Mouse (Mus musculus): ENCODE data around the gene Plekhb2.

The Plekhb2 gene

DNA sequence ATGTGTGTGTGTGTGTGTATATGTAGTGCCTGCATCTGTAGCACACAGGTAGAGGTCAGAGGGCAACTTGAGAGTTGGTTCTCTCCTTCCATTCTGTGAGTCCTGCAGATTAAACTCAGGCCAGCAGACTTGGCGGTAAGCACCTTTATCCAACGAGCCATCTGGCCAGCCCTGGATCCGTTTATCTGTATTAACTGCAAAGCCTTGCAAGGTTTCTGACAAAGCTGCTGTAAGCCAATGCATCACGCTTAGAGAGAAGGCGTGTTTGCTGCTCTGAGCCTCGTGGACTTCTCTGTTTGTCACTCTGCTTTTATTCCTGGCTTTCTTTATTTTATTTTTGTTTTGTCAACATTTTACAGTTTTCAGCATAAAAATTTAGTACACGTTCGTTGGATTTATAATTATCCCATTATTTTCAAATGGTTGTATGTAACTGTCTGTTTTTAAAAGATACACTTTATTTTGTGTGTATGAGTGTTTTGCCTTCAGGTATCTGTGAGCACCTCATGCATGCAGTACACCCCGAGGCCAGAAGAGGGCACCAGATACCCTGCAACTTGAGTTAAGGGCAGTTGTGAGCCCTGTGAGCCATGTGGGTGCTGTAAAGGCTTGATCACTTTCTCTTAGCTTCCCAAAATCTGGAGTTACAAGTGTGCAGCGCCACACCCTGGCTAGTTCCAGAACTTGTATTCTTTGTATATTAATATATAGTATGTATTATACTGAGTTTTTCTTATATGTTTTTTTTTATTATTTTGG is 17.2 kb downstream of the Plekhb2 start:
- DNase-seq (ENCODE audit: low spot score in 2 of 2) = peak; percentile 78 to 82

DNA sequence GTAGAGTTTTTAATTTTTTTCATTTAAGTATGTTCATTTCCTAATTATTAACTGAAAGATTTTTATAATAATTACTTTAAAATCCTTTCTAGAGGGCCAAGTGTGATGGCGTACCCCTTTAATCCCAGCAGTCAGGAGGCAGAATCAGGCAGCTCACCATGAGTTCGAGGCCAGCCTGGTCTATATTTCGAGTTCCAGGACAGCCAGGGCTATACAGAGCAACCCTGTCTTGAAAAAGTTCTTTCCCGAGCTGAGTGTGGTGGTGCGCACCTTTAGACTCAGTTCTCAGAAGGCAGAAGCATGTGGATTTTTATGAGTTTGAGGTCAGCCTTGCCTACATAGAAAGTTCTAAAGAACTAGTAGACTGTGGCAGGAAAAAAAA is 17.8 kb downstream of the Plekhb2 start:
- DNase-seq (ENCODE audit: low spot score in 2 of 2) = no peak

DNA sequence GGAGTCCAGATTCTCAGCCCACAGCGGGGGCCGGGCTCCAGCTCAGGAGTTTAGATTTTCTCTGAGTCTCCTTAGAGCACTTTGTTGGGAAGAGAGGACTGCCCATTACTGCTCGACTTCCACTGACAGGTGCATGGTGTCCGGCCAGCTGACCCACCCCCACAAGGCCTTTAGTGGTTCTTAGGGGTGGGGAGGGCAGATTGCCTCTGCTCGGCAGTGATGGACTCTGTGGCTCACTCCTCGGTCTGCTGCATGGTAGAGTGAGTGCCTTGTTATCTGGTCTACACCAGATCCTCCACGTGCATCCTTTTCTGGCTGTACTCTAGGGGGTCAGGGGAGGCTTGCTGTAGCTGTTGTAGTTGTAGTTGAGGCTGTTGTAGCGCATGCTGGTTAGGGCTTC is 18.6 kb downstream of the Plekhb2 start:
- no peak for DNase-seq (ENCODE audit: low spot score in 2 of 2)

DNA sequence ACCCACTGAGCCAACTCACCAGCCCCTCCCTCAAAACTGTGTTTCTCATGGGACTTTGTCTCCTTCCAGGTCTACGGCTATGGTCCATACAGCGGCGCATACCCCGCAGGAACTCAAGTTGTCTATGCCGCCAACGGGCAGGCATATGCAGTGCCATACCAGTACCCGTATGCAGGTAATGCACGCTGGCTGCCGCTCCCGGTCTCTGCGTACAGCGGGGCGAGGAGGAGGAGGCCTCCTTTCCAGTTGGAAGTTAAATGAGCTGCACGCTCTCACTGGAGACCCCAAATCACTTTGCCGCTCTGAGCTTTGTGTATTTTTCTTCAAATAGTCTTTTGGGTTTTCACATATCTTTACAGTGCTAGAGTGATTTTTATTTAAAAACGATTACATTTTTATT is 19.5 kb downstream of the Plekhb2 start:
- no peak for DNase-seq (ENCODE audit: low spot score in 2 of 2)

DNA sequence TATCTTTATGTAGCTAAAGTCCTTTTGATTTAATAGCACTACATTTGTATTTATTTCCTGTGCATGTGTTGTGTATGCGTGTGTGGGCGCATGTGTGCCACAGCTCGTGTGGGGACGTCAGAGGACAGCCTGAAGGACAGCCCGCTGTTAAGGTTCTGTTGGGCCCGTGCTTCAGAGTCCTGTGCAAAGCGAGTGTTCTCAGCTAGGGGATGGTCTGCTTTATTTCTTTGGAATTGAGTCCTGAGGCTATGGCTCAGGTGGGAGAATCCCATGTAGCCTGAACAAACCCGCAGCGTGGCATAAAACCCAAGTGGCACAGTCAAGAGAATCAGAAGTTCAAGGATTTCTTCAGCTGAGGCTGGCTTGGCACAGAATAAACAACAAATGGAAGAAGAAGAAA is 21.4 kb downstream of the Plekhb2 start:
- no peak for DNase-seq (ENCODE audit: low spot score in 2 of 2)

DNA sequence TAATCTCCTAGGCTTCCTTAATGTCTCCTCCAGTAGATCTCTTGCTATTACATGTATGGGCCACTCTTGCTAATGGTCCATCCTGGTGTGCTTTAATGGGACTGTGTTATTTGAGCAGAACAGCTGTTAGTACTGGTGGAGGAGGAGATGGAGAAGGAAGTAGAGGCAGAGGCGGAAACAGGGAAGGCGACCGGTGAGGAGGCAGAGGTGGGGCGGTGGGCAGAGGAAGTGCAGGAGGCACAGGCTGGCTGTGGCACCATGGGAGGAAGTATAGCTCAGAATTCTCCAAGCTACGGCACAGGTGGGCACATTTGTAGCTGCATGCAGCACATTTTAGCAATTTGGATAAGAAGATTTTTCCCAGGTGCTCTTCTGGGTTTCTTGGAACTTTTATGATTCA is 23.8 kb downstream of the Plekhb2 start:
- no peak for DNase-seq (ENCODE audit: low spot score in 2 of 2)

DNA sequence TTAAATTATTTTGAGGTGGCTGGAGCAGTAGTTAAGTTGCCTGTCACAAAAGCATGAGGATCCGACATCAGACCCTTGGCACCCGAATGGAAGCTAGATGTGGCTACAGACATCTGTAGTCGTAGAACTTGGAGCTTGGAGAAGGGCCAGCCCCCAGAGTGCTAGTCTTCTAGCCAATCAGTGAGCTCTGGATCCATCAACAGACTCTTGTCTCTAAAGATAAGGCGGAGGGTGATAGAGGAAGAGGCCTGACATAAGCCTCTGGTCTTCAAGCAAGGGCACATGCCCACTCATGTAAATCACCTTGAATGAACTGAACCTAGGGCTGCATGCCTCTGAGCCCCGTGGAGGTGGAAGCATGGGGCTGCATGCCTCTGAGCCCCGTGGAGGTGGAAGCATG is 29.8 kb downstream of the Plekhb2 start:
- peak in 1 of 2 experiments; percentile 3 for DNase-seq (ENCODE audit: low spot score in 2 of 2)

DNA sequence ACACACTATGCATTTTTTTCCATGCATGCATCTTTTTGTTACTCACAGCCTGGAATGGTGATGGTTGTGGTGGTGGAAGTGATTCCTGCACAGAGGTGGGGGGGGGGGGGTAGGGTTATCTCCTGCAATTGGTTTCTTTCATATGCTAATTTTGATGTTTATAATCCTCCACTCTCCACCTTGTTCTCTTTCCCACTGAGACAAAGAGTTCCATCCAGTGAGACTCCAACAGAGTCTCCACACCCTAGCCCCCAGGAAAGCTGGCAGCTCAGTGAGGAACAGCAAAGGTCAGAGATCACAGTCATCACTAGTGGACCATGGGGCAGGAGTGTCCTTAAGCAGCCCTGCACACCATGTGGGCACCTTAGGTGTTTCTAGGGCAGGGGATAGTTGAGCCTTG is 34.0 kb downstream of the Plekhb2 start:
- no peak for DNase-seq (ENCODE audit: low spot score in 2 of 2)

DNA sequence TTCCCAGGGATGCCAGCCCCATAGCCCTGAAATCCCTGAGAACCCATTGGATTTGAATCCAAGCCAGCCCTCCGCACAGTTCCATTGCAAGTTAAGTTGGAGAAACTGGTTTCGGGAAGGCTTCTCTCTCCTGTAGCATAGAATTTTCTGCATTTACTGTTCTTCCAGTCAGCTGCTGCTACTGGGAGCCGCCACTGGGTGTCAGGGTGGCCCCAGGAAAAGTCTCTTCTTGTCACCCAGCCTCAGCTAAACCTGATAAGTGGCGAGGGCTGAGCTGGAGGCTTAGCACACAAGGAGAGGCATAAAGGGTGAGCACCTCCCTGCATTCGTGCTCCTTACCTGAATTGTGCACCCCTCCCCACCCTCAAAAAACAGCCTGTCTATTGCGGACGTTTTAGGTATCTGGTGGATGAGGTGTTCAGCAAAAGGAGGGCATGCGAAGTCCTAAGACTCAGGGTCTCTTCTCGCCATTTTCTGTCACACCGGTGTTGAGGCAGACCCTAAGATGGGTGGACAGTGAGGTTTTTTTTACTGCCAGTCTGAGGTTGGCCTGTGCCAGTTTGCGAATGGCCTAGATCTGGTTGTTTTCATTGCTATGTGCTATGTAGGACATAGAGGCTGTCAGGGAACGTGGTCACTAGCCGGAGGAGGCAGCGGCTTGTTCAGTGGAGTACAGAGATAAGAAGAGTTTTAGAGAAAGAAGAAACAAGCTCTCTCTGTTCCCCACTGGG is 41.9 kb downstream of the Plekhb2 start:
- peak in 1 of 2 experiments; percentile 61 for DNase-seq (ENCODE audit: low spot score in 2 of 2)

DNA sequence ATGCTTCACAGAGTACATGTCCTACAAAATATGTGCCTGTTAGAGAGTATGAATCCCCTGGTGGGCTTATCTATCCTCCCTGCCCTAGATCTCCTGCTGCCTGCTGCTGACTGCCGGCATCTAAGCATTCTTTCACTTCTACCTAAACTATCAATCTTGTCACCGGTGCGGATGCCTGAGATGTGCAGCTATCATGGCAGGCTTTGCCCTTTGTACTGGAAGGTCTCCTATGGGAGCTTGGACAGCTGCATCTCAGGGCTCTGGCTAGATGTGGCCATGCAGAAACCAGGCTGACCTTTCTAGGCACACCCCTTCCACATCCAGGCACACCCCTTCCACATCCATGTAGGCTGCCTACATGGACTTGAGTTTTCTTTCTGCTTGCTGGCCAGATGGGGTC is 42.7 kb downstream of the Plekhb2 start:
- no peak for DNase-seq (ENCODE audit: low spot score in 2 of 2)

DNA sequence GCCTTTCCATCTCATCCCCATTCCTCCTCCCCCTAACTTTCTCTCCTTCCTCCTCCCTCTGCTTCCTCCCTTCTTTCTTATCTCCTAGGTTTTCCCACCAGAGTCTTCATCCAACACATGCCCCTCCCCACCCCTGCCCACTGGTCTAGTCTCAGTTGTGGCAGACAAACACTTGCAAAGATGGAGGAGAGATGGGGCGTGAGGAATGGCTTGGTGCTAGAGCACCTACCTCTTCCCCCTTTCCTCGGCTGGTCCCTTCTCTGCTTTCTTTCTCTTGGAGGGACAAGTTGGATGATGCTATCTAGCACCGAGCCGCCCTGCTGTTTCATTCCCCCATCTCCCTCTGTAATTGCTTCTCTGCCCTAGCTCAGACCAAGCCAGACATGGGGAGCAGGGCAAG is 43.6 kb downstream of the Plekhb2 start:
- DNase-seq (ENCODE audit: low spot score in 2 of 2) = no peak

DNA sequence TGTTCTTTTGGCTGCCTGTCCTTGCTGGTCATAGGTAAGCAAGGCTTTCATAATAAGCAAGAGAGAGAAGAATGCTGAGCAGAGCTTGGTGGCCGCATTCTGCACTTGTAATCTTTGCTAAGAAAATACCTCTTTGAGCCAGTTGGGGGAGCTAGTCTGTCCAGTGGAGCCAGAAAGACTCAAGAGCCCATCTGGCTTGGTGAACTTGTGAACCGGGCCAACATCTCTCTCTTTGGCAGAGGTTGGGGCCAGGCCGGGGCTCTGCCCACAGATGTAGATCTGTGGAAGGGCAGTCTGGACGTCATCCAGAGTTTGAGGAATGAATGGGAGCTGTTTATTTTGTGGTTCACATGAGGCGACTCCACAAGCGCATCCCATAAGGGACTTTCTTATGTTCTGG is 44.1 kb downstream of the Plekhb2 start:
- DNase-seq (ENCODE audit: low spot score in 2 of 2) = no peak

DNA sequence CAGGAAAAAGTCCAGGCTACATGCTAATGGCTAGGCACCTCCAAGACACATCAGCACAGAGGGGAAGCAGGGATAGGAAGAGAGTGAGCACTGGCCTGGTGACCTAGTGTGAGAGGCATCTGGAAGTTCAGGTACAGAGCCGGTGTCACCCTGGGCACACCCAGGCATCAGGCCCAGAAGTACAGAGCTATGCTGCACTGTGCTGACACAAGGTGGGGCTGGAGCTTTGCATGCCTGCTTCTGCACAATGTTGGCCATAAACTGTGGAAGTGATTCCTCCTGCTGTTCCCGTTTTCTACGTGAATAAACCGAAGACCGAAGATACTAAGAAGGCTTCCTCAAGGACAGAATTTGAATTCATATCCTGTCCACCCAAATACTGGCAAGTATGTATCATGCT is 46.3 kb downstream of the Plekhb2 start:
- no peak for DNase-seq (ENCODE audit: low spot score in 2 of 2)

DNA sequence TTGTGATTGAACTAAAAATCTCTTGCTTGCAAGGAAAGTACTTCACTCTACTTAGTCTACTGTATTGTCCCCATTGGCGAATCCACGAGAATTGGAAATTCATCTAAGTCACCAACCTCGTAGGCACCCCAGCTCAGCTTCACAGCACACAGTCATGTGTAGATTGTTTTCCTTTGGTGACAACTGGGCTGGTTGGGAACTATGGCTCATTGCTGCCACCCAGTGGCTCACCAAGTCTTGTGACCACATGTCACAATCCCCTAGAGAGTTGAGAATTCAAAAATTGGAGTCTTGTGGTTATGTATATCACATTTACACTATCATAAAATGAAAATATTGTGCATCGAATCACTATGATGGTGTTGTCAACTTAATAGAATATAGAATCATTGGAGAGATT is 47.1 kb downstream of the Plekhb2 start:
- DNase-seq (ENCODE audit: low spot score in 2 of 2) = peak in 1 of 2 experiments; percentile 38

DNA sequence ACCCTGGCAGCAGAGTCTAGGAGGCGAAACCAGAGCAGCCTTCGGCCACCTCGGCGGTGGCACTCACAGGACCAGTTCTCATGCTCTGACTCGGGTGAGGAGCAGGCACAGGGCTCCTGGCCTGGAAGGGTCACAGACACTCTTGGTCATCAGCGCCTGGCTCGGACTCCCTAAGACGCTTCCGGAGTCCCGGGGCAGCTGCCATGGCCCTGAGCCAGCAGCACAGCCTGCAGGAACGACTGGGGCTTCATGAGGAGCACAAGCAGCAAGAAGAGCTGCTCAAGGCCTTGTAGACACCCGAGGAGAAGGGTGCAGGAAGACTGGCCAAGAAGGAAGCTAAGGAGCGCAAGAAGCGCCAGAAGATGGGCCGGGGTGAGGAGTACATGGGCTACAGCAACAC is 78.9 kb downstream of the Plekhb2 start:
- no peak for DNase-seq (ENCODE audit: low spot score in 2 of 2)
